Mouse (Mus musculus) urinary bladder, postnatal 14 days (tissue): Measurements from ENCODE around the gene Klhl40.

Experiments used
- DNase-seq: peaks from one replicate; pipeline ENCODE4 v3.0.0; 2021; ENCODE audit warnings: low spot score

Klhl40 gene

GRCm38 (mm10) chr9:121826356-121826755 lies 48.9 kb downstream of the Klhl40 start:
- DNase-seq: no peak

GRCm38 (mm10) chr9:121828314-121828713 lies 50.9 kb downstream of the Klhl40 start:
- no peak for DNase-seq

GRCm38 (mm10) chr9:121829270-121829992 lies 52.0 kb downstream of the Klhl40 start:
- DNase-seq: no peak

GRCm38 (mm10) chr9:121830243-121830955 lies 53.0 kb downstream of the Klhl40 start:
- peak; percentile 46 for DNase-seq

- peak; percentile 82 for DNase-seq
Observed at GRCm38 (mm10) chr9:121830956-121831293, 53.5 kb downstream of the Klhl40 start.
